Comparison of ENCODE assay signal across 8 mouse cellular contexts in genomic region chr2:24763115-24763557, GRCm38 (mm10). TPM values are rescaled to one million over a fixed set of nuclear protein-coding genes. Genes with fewer than 3 reads are reported as not detected.
DNase-seq lines count a peak whose midpoint lies in the region; ATAC-seq and TF ChIP-seq lines count a peak whose summit lies in the region.

Gene Cacna1b, minus strand, starts transcription at chr2:24763152.

- H3K9ac ChIP-seq in ES-E14 (ENCODE audit: insufficient read depth, low read depth, low read length, poor library complexity, severe bottlenecking): peak within 1 kb of the TSS; percentile 75
- H3K9ac ChIP-seq in embryonic facial prominence, embryonic 13.5 days: peak within 1 kb of the TSS; percentile 60
- H3K9ac ChIP-seq in heart, embryonic 14.5 days (ENCODE audit: low read length): no peak within 1 kb of the TSS

- peak; percentile 46 for DNase-seq in ES-E14 (ENCODE audit: low read depth, low spot score)
- DNase-seq in layer of hippocampus, postnatal 10 days (ENCODE audit: low spot score in 2 of 2): peak; percentile 84 to 92
- DNase-seq in lung, postnatal 10 days: peak; percentile 30
- DNase-seq in right cerebral cortex, adult 2 months (ENCODE audit: low spot score in 2 of 2): peak; percentile 92 to 93
- peak; percentile 43 to 66 for DNase-seq in urinary bladder, postnatal 4 days (ENCODE audit: low spot score in 2 of 2)

- no peaks in the 10 kb centered on the region for H3K36me3 ChIP-seq in ES-E14 (ENCODE audit: control insufficient read depth, insufficient read depth, low read length, poor library complexity, severe bottlenecking)
- no peaks in the 10 kb centered on the region for H3K36me3 ChIP-seq in embryonic facial prominence, embryonic 13.5 days
- H3K36me3 ChIP-seq in heart, embryonic 14.5 days (ENCODE audit: control insufficient read depth, insufficient read depth, low read length): no peaks in the 10 kb centered on the region

- in situ Hi-C loops in ES-E14 (cut with MboI; ENCODE audit: low sequenced_read_pairs in 2 of 2, unreplicated experiment in 2 of 2): no loop called here

- TF ChIP-seq CTCF in bone marrow macrophage, adult 2 months (IDR thresholded peaks at IDR 0.05; ENCODE audit: low read depth, low read length): no peak

- ATAC-seq in embryonic facial prominence, embryonic 13.5 days (ENCODE audit: insufficient number of reproducible peaks, insufficient read depth, low FRiP score, low TSS enrichment, low read depth): peak; percentile 77
- peak; percentile 77 for ATAC-seq in heart, embryonic 14.5 days (ENCODE audit: insufficient number of reproducible peaks, insufficient read depth, low FRiP score, low read depth)

- peak within 1 kb of the TSS; percentile 91 for H3K4me3 ChIP-seq in ES-E14 (ENCODE audit: insufficient read depth in 1 of 2, low read depth in 1 of 2, low read length in 2 of 2, poor library complexity in 1 of 2, severe bottlenecking in 1 of 2)
- peak within 1 kb of the TSS; percentile 76 for H3K4me3 ChIP-seq in bone marrow macrophage, adult 2 months (ENCODE audit: insufficient read depth, low read length)
- H3K4me3 ChIP-seq in embryonic facial prominence, embryonic 13.5 days: peak within 1 kb of the TSS; percentile 62
- H3K4me3 ChIP-seq in heart, embryonic 14.5 days (ENCODE audit: control insufficient read depth in 1 of 2, insufficient read depth in 1 of 2, low read depth in 1 of 2, low read length in 2 of 2): peak within 1 kb of the TSS; percentile 39 to 52

- no peaks in the 10 kb centered on the region for H3K9me3 ChIP-seq in ES-E14 (ENCODE audit: control insufficient read depth, insufficient read depth, low read depth, low read length)
- H3K9me3 ChIP-seq in embryonic facial prominence, embryonic 13.5 days: no peaks in the 10 kb centered on the region
- H3K9me3 ChIP-seq in heart, embryonic 14.5 days (ENCODE audit: control insufficient read depth, low read length): no peaks in the 10 kb centered on the region

- H3K27me3 ChIP-seq in embryonic facial prominence, embryonic 13.5 days: peaks cover 34% of the 10 kb centered on the region
- H3K27me3 ChIP-seq in heart, embryonic 14.5 days (ENCODE audit: control insufficient read depth, insufficient read depth, low read length): peaks cover 41% of the 10 kb centered on the region

- H3K27ac ChIP-seq in ES-E14 (ENCODE audit: insufficient read depth, low read depth, low read length, poor library complexity, severe bottlenecking): no peak within 1 kb of the TSS
- no peak within 1 kb of the TSS for H3K27ac ChIP-seq in bone marrow macrophage, adult 2 months (ENCODE audit: insufficient read depth, low read depth, low read length)
- no peak within 1 kb of the TSS for H3K27ac ChIP-seq in embryonic facial prominence, embryonic 13.5 days
- H3K27ac ChIP-seq in heart, embryonic 14.5 days (replicated peaks in 1 of 2; ENCODE audit: control insufficient read depth in 1 of 2, insufficient read depth in 1 of 2, low read depth in 2 of 2, low read length in 2 of 2): no peak within 1 kb of the TSS

- H3K4me2 ChIP-seq in embryonic facial prominence, embryonic 13.5 days: peak within 1 kb of the TSS; percentile 100
- peak within 1 kb of the TSS; percentile 94 for H3K4me2 ChIP-seq in heart, embryonic 14.5 days (ENCODE audit: low read length)

- WGBS in embryonic facial prominence, embryonic 13.5 days: under 1% methylated on average over 37 of the region's 42 CpGs
- under 1% methylated on average over 40 of the region's 42 CpGs for WGBS in heart, embryonic 14.5 days

- TF ChIP-seq POLR2A in bone marrow macrophage, adult 2 months (IDR thresholded peaks at IDR 0.05; ENCODE audit: borderline replicate concordance, low read depth, low read length): no peak

- no peaks in the 10 kb centered on the region for H3K4me1 ChIP-seq in ES-E14 (ENCODE audit: control insufficient read depth in 2 of 2, insufficient read depth in 2 of 2, low read length in 2 of 2, poor library complexity in 1 of 2)
- H3K4me1 ChIP-seq in bone marrow macrophage, adult 2 months (ENCODE audit: control insufficient read depth, insufficient read depth, low read length): peaks cover 14% of the 10 kb centered on the region
- H3K4me1 ChIP-seq in embryonic facial prominence, embryonic 13.5 days: peaks cover 12% of the 10 kb centered on the region
- peaks cover 6 to 10% of the 10 kb centered on the region in 2 experiments; a peak in 3 of 4 replicates for H3K4me1 ChIP-seq in heart, embryonic 14.5 days (ENCODE audit: control insufficient read depth in 2 of 2, insufficient read depth in 2 of 2, low read length in 2 of 2)

TF ChIP-seq in ES-E14, 5 proteins besides CTCF, POLR2A, EP300 and RAD21:
- TF ChIP-seq HCFC1 (IDR thresholded peaks at IDR 0.05; ENCODE audit: borderline replicate concordance, insufficient read depth, low read length): no peak
- no peak for TF ChIP-seq ZC3H11A (IDR thresholded peaks at IDR 0.05; ENCODE audit: borderline replicate concordance, low read depth, low read length)
- no peak for TF ChIP-seq CHD2 (IDR thresholded peaks at IDR 0.05; ENCODE audit: low read depth, low read length)
- no peak for TF ChIP-seq ZNF384 (IDR thresholded peaks at IDR 0.05; ENCODE audit: low read depth, low read length)
- no peak for TF ChIP-seq MAFK (IDR thresholded peaks at IDR 0.05; ENCODE audit: insufficient read depth, low read depth, low read length)

RNA-seq across cellular contexts. Expression of gene Cacna1b, which starts in this region (rescaled TPM):
- total RNA-seq in ES-E14 (2012; rRNA removed): 2.4 and 5.0 TPM in 2 replicates
- 0.16 and 0.52 TPM in 2 replicates for polyA plus RNA-seq in bone marrow macrophage, adult 2 months (2012; ENCODE audit: insufficient read depth, insufficient read length, missing spikeins)
- 2.4 and 3.6 TPM in 2 replicates for polyA plus RNA-seq in embryonic facial prominence, embryonic 13.5 days (2015; fragmentation: Nextera tagmentation; extraction: Ambion mirVana)
- 0.15 and 0.28 TPM in 2 replicates for polyA plus RNA-seq in heart, embryonic 14.5 days (2014; fragmentation: Nextera tagmentation; extraction: Ambion mirVana)
- total RNA-seq in layer of hippocampus, postnatal 10 days (2021): 100 to 1,000 TPM; 105 to 106 TPM

Comparison
In these comparisons a context has a peak if more than half of its experiments do, and no peak if none do; other contexts are left out.
1. RNA of gene Cacna1b (total RNA-seq): 105 to 106 TPM in layer of hippocampus, postnatal 10 days; 2.4 to 5.0 TPM in ES-E14; every median in the first group is over 10 times any median in the second.
2. Peak in ATAC-seq, H3K4me3 ChIP-seq and H3K4me2 ChIP-seq in heart, embryonic 14.5 days; RNA of the gene not detected or under 1 TPM.
3. DNase-seq: peak in every context shown above with its lines; median percentile 92 in right cerebral cortex, adult 2 months; 88 in layer of hippocampus, postnatal 10 days; 54 in urinary bladder, postnatal 4 days; 46 in ES-E14; 30 in lung, postnatal 10 days.
4. Peak in every context shown above with its lines, with median percentiles within 50 percentile points of each other: H3K4me3 ChIP-seq.